Mouse (Mus musculus): Measurements from ENCODE around the gene Pelo.

Gene Pelo

GRCm38 (mm10) chr13:115090069-115090976 lies at the start of gene Pelo:
Pelo (minus strand) TSS chr13:115090186.
- peak; percentile 95 for DNase-seq (ENCODE audit: low spot score)

GRCm38 (mm10) chr13:115138513-115138912 lies 48.5 kb upstream of the Pelo start:
- DNase-seq (ENCODE audit: low spot score) = no peak

GRCm38 (mm10) chr13:115136761-115137160 lies 46.8 kb upstream of the Pelo start:
- DNase-seq (ENCODE audit: low spot score) = no peak

- DNase-seq (ENCODE audit: low spot score) = no peak
Measured at GRCm38 (mm10) chr13:115132435-115132834, 42.4 kb upstream of the Pelo start.

- no peak for DNase-seq (ENCODE audit: low spot score)
Measured at GRCm38 (mm10) chr13:115131381-115131780, 41.4 kb upstream of the Pelo start.

- no peak for DNase-seq (ENCODE audit: low spot score)
Measured at GRCm38 (mm10) chr13:115130035-115130434, 40.0 kb upstream of the Pelo start.

GRCm38 (mm10) chr13:115127826-115128225 lies 37.8 kb upstream of the Pelo start:
- DNase-seq (ENCODE audit: low spot score) = no peak

GRCm38 (mm10) chr13:115126534-115126933 lies 36.5 kb upstream of the Pelo start:
- no peak for DNase-seq (ENCODE audit: low spot score)

GRCm38 (mm10) chr13:115125130-115125529 lies 35.1 kb upstream of the Pelo start:
- no peak for DNase-seq (ENCODE audit: low spot score)

GRCm38 (mm10) chr13:115124521-115124920 lies 34.5 kb upstream of the Pelo start:
- DNase-seq (ENCODE audit: low spot score) = no peak

- no peak for DNase-seq (ENCODE audit: low spot score)
Measured at GRCm38 (mm10) chr13:115118756-115119155, 28.8 kb upstream of the Pelo start.

- no peak for DNase-seq (ENCODE audit: low spot score)
Measured at GRCm38 (mm10) chr13:115118195-115118594, 28.2 kb upstream of the Pelo start.

- DNase-seq (ENCODE audit: low spot score) = no peak
Measured at GRCm38 (mm10) chr13:115116930-115117621, 27.1 kb upstream of the Pelo start.

- DNase-seq (ENCODE audit: low spot score) = no peak
Measured at GRCm38 (mm10) chr13:115109628-115110027, 19.6 kb upstream of the Pelo start.

GRCm38 (mm10) chr13:115107436-115107835 lies 17.4 kb upstream of the Pelo start:
- no peak for DNase-seq (ENCODE audit: low spot score)

GRCm38 (mm10) chr13:115106183-115106582 lies 16.2 kb upstream of the Pelo start:
- DNase-seq (ENCODE audit: low spot score) = no peak

- no peak for DNase-seq (ENCODE audit: low spot score)
Measured at GRCm38 (mm10) chr13:115102754-115103153, 12.8 kb upstream of the Pelo start.

- DNase-seq (ENCODE audit: low spot score) = peak; percentile 57
Measured at GRCm38 (mm10) chr13:115101355-115102191, 11.6 kb upstream of the Pelo start, which contains the start of the genes Gm49395 and Itga1. Gm49395 (minus strand) TSS chr13:115101921. Itga1 (minus strand) TSS chr13:115101964.

- DNase-seq (ENCODE audit: low spot score) = no peak
Measured at GRCm38 (mm10) chr13:115100381-115101177, 10.6 kb upstream of the Pelo start.

- no peak for DNase-seq (ENCODE audit: low spot score)
Measured at GRCm38 (mm10) chr13:115099381-115099780, 9.4 kb upstream of the Pelo start.

- DNase-seq (ENCODE audit: low spot score) = no peak
Measured at GRCm38 (mm10) chr13:115098227-115098626, 8.2 kb upstream of the Pelo start.
